Mouse (Mus musculus) left cerebral cortex, postnatal 14 days (tissue): ENCODE results near the gene Ilvbl. TPM values are rescaled to one million over a fixed set of nuclear protein-coding genes. Genes with fewer than 3 reads are reported as not detected.
"Not testable (repeated sequence)": the region's sequence is repeated elsewhere in the genome, so short reads cannot be mapped to it uniquely, and the experiment has no call there.

ENCODE experiments used
- DNase-seq, 2 experiments: peaks; one replicate each; pipeline ENCODE4 v3.0.0; 2021 to 2022; ENCODE audit warnings: low spot score in 2 of 2, mixed read lengths in 1 of 2
- intact Hi-C: fragments of 180-260 bp; cut with DNase I; formaldehyde crosslinking; loops from one replicate; pipeline ENCODE4 v1.15.1; 2025
- long read RNA-seq, 2 experiments: library from polyadenylated mRNA; stranded (forward); transcript quantifications; one replicate each; pipeline ENCODE4 v2.0.0; 2021
- total RNA-seq, 2 experiments: library from RNA; stranded (reverse); gene quantifications; 2 replicates each; pipeline ENCODE4 v1.2.3; 2021

Ilvbl gene
- total RNA-seq = 10 to 100 TPM; 18.2 to 27.4 TPM
- long read RNA-seq, experiment 1, transcript Ilvbl-209 (15 exons, 2,233 nt) = major isoform, 16 of 38 reads
- long read RNA-seq, experiment 1, partial matches to known transcripts = 2 of 38 reads
- long read RNA-seq, experiment 1, other reads (novel, unspliced or antisense) = 16 of 38 reads
- long read RNA-seq, experiment 2, transcript Ilvbl-209 (15 exons, 2,233 nt) = major isoform, 15 of 24 reads
- long read RNA-seq, experiment 2, partial matches to known transcripts = 2 of 24 reads
- long read RNA-seq, experiment 2, other reads (novel, unspliced or antisense) = 6 of 24 reads

- intact Hi-C loops = loop anchor here (5.0 kb wide), 1 partner anchor 107 kb away; no protein-coding TSS in a partner anchor
- DNase-seq = peak; percentile 94 to 95
Measured at GRCm38 (mm10) chr10:78574250-78575104, at the start of gene Ilvbl. Ilvbl (plus strand) TSS chr10:78574346.

GRCm38 (mm10) chr10:78525071-78525470, 49.1 kb upstream of the Ilvbl start:
- intact Hi-C loops, DNase-seq: not testable (repeated sequence)

- intact Hi-C loops = no loop called here
Measured at GRCm38 (mm10) chr10:78525511-78525910, 48.6 kb upstream of the Ilvbl start.

GRCm38 (mm10) chr10:78540943-78541342, 33.2 kb upstream of the Ilvbl start:
- DNase-seq = peak; percentile 4

More at GRCm38 (mm10) chr10:78525511-78525910, 48.6 kb upstream of the Ilvbl start:
- DNase-seq = no peak

GRCm38 (mm10) chr10:78565070-78565469, 9.1 kb upstream of the Ilvbl start:
- intact Hi-C loops = no loop called here
- no peak for DNase-seq

More at GRCm38 (mm10) chr10:78540943-78541342, 33.2 kb upstream of the Ilvbl start:
- intact Hi-C loops = loop anchor here (10.0 kb wide), 1 partner anchor 64 kb away; no protein-coding TSS in a partner anchor

- no peak for DNase-seq
- intact Hi-C loops = no loop called here
Measured at GRCm38 (mm10) chr10:78569191-78569590, 5.0 kb upstream of the Ilvbl start.

GRCm38 (mm10) chr10:78569686-78570085, 4.5 kb upstream of the Ilvbl start:
- intact Hi-C loops = loop anchor here (5.0 kb wide), 1 partner anchor 102 kb away; no protein-coding TSS in a partner anchor
- no peak for DNase-seq

GRCm38 (mm10) chr10:78570416-78570815, 3.7 kb upstream of the Ilvbl start:
- intact Hi-C loops = loop anchor here (5.0 kb wide), 1 partner anchor 103 kb away; no protein-coding TSS in a partner anchor
- no peak for DNase-seq

GRCm38 (mm10) chr10:78570897-78571296, 3.2 kb upstream of the Ilvbl start:
- intact Hi-C loops = loop anchor here (5.0 kb wide), 1 partner anchor 104 kb away; no protein-coding TSS in a partner anchor

GRCm38 (mm10) chr10:78573226-78573625, 920 bp upstream of the Ilvbl start:
- intact Hi-C loops = loop anchor here (5.0 kb wide), 1 partner anchor 106 kb away; no protein-coding TSS in a partner anchor
- peak in 1 of 2 experiments; percentile 20 for DNase-seq

More at GRCm38 (mm10) chr10:78570897-78571296, 3.2 kb upstream of the Ilvbl start:
- DNase-seq = no peak

GRCm38 (mm10) chr10:78575105-78575632, 1.0 kb downstream of the Ilvbl start:
- intact Hi-C loops = no loop called here
- no peak for DNase-seq

GRCm38 (mm10) chr10:78575690-78576089, 1.5 kb downstream of the Ilvbl start:
- intact Hi-C loops = no loop called here
- DNase-seq = peak; percentile 17 to 26

- no peak for DNase-seq
- intact Hi-C loops = no loop called here
Measured at GRCm38 (mm10) chr10:78576435-78577184, 2.5 kb downstream of the Ilvbl start.

GRCm38 (mm10) chr10:78578204-78578603, 4.1 kb downstream of the Ilvbl start:
- intact Hi-C loops = no loop called here
- DNase-seq = no peak

- DNase-seq = no peak
- intact Hi-C loops = no loop called here
Measured at GRCm38 (mm10) chr10:78581121-78581520, 7.0 kb downstream of the Ilvbl start.

GRCm38 (mm10) chr10:78583347-78583746, 9.2 kb downstream of the Ilvbl start:
- intact Hi-C loops = no loop called here
- no peak for DNase-seq

- intact Hi-C loops = no loop called here
- no peak for DNase-seq
Measured at GRCm38 (mm10) chr10:78583939-78584338, 9.8 kb downstream of the Ilvbl start.

- no peak for DNase-seq
- intact Hi-C loops = no loop called here
Measured at GRCm38 (mm10) chr10:78584996-78585395, 10.8 kb downstream of the Ilvbl start.

- intact Hi-C loops = no loop called here
- DNase-seq = no peak
Measured at GRCm38 (mm10) chr10:78585606-78586005, 11.5 kb downstream of the Ilvbl start.
